Mouse (Mus musculus): ENCODE measurements around the gene B3galt1. TPM values are rescaled to one million over a fixed set of nuclear protein-coding genes. Genes with fewer than 3 reads are reported as not detected.

Gene B3galt1
- total RNA-seq, 2 experiments from 2014 or later: 101 to 105 TPM

- intact Hi-C loops (cut with DNase I): no loop called here
- DNase-seq (ENCODE audit: extremely low spot score in 1 of 2, low spot score in 2 of 2): no peak
Measured at GRCm38 (mm10) chr2:67658091-67658490, 92.4 kb downstream of the B3galt1 start.

DNA sequence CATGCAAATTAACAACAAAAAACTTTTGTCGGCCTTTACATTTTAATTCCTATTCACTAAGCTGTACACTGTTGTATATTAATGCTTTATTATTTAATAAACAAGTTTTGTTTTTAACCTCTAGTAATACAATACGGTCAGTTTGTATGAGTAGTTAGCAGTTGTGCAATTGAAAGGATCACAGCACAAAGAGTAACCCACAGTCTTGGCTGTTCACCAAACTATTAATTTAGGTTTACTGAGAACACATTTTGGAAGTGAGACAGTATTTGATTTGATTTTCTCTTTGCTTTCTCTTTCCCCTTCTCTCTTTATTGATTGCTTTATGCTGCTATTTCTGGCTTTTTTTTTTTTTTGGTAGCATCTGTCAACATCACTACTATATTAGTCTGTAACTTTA, 106.0 kb downstream of the B3galt1 start:
- intact Hi-C loops (cut with DNase I): loop anchor here (10.0 kb wide), 1 partner anchor 97 kb away; no protein-coding TSS in a partner anchor
- DNase-seq (ENCODE audit: extremely low spot score in 1 of 2, low spot score in 2 of 2): no peak

- no peak for DNase-seq (ENCODE audit: extremely low spot score in 1 of 2, low spot score in 2 of 2)
- intact Hi-C loops (cut with DNase I): loop anchor here (10.0 kb wide), 1 partner anchor 103 kb away; no protein-coding TSS in a partner anchor
Measured at GRCm38 (mm10) chr2:67677697-67678096, 112.0 kb downstream of the B3galt1 start.

DNA sequence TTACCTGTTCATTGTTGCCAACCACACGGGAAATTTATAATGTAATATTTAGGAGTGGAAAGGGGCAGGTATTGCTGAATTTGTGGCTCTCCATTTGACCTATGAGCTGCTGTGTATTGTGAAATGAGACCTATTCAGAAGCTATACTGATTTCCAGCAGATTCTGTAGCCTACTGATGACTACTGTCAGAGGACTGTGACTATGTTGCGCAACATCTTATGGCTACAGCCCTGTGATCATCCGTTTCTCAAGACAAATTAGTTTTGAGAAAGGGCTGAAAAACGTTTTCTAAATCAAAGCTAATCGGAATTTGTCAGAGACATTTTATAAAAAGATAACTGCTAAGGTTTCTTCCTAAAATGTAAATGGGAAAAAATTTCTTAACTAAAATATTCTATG, 158.6 kb downstream of the B3galt1 start:
- intact Hi-C loops (cut with DNase I): no loop called here
- DNase-seq (ENCODE audit: extremely low spot score in 1 of 2, low spot score in 2 of 2): no peak

DNA sequence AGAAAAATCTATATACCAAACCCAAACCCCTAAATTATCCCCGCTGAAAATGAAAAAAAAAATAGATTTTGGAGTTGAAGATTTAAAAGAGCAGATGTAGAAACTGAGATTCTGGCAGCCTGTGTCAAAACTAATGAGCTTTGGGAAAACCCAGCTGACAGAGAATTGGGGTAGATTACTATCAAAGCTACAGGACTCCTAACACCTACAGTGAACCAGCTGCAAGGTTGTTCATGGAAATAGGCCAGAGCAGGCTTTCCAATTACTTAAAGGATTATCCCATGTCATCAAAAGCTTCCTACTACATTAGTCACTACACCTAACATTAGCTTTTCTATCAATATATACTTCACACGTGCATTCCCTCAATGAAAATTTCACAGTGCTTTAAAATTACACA, 165.1 kb downstream of the B3galt1 start:
- DNase-seq (ENCODE audit: extremely low spot score in 1 of 2, low spot score in 2 of 2): no peak

GRCm38 (mm10) chr2:67751585-67751984, 185.9 kb downstream of the B3galt1 start:
- intact Hi-C loops (cut with DNase I): no loop called here
- DNase-seq (ENCODE audit: extremely low spot score in 1 of 2, low spot score in 2 of 2): no peak

More for the DNA sequence above, 165.1 kb downstream of the B3galt1 start:
- intact Hi-C loops (cut with DNase I): no loop called here

DNA sequence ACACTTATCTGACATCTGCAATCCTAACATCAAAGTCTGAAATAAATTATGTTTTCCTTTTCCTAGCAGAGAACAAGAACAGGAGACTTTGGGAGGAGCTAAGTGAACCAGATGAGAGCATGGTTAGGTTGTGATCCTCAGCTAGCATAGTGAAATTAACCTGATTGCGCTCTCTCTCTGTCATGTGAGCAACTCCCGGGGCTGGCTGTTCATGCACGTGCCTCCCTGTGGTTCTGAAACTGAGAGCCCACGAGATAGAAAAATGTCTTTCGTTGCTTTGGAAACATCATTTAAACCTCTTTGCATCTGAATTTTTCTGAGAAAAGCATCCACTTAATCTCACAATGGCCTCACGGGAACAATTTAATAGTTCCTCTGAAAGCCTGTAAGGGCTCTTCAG, 190.8 kb downstream of the B3galt1 start:
- intact Hi-C loops (cut with DNase I): no loop called here
- no peak for DNase-seq (ENCODE audit: extremely low spot score in 1 of 2, low spot score in 2 of 2)

DNA sequence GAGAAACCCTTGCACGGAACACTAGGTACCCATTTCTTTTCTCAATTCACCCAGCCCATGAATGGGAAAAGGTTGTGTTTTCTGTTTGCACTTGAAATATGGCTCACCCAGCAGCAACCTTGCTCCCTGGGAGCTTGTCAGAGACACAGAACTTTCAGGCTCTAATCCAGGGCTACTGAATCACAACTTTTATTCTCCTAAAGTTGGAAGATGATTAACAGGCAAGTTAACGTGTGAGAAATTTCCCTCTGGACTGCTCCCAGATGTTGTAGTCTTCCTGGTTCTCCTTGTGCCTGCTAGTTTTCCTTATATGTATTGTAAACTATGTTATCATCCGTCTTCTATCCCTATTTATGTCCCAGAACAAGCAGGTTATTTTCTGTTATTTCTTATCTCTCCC, 221.9 kb downstream of the B3galt1 start:
- intact Hi-C loops (cut with DNase I): no loop called here
- DNase-seq (ENCODE audit: extremely low spot score in 1 of 2, low spot score in 2 of 2): no peak

DNA sequence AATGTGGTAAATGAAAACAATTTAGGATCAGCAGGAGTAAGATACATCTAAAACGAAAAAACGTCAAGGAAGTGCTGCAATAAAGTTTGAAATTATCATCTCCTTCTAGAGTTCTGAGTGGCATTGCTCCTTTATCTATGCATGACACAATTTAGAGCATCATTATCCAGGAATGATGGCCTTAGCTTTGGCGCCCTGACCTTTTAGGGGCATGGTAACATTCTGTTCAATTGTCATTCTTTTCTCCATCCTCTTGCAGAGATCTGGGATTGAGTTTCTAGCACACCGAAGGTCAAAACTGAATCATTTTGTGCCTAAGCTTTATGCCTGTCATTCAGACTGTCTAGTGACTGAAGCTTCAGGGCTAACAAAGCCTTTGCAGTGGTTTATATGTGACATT, 231.9 kb downstream of the B3galt1 start:
- intact Hi-C loops (cut with DNase I): no loop called here
- no peak for DNase-seq (ENCODE audit: extremely low spot score in 1 of 2, low spot score in 2 of 2)

- intact Hi-C loops (cut with DNase I): no loop called here
- no peak for DNase-seq (ENCODE audit: extremely low spot score in 1 of 2, low spot score in 2 of 2)
Measured at GRCm38 (mm10) chr2:67799981-67800380, 234.3 kb downstream of the B3galt1 start.

DNA sequence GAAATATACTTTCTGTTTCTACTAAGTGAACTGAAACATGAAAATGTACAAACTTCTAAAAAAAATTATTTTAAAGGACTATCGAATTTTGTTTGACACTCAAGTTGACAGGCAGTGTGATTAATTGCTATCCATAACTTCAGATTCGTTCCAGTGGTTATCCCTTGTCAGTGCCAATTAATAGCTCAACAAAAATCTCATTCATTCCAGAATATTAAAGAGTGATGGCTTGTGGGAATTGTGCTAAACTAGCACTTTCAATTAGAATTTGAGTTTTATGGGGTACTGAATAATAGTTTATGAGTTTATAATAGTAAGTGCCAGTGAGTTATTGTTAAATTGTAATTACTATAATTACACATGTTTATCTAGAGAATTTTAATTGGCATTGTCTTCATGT, 250.5 kb downstream of the B3galt1 start:
- intact Hi-C loops (cut with DNase I): loop anchor here (10.0 kb wide), 1 partner anchor 251 kb away; the partner anchor contains the start of gene B3galt1

GRCm38 (mm10) chr2:67818014-67818413, 252.3 kb downstream of the B3galt1 start:
- intact Hi-C loops (cut with DNase I): loop anchor here (10.0 kb wide), 1 partner anchor 253 kb away; the partner anchor contains the start of gene B3galt1

More for the DNA sequence above, 250.5 kb downstream of the B3galt1 start:
- DNase-seq (ENCODE audit: extremely low spot score in 1 of 2, low spot score in 2 of 2): no peak

GRCm38 (mm10) chr2:67822360-67822759, 256.7 kb downstream of the B3galt1 start:
- intact Hi-C loops (cut with DNase I): no loop called here
- no peak for DNase-seq (ENCODE audit: extremely low spot score in 1 of 2, low spot score in 2 of 2)

More at GRCm38 (mm10) chr2:67818014-67818413, 252.3 kb downstream of the B3galt1 start:
- peak in 1 of 2 experiments; percentile 6 for DNase-seq (ENCODE audit: extremely low spot score in 1 of 2, low spot score in 2 of 2)

DNA sequence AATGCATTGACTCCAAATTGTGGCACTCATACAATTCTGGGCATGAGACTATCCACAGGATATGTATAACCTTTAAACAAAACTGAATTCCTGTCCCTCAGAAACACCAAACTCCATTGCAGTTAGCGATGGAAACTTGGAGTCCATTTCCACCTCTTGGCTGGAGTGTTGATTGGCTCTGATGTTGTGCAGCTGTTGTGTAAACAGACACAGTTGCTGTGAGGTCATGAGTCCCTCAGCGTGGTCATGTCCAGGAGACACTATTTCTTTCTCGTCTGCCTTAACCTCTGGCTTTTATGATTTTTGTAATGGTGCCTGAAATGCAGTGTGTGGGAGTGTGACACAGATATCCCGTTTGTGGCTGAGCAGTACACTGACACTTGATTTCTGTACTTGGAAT, 262.0 kb downstream of the B3galt1 start:
- no peak for DNase-seq (ENCODE audit: extremely low spot score in 1 of 2, low spot score in 2 of 2)
- intact Hi-C loops (cut with DNase I): no loop called here

DNA sequence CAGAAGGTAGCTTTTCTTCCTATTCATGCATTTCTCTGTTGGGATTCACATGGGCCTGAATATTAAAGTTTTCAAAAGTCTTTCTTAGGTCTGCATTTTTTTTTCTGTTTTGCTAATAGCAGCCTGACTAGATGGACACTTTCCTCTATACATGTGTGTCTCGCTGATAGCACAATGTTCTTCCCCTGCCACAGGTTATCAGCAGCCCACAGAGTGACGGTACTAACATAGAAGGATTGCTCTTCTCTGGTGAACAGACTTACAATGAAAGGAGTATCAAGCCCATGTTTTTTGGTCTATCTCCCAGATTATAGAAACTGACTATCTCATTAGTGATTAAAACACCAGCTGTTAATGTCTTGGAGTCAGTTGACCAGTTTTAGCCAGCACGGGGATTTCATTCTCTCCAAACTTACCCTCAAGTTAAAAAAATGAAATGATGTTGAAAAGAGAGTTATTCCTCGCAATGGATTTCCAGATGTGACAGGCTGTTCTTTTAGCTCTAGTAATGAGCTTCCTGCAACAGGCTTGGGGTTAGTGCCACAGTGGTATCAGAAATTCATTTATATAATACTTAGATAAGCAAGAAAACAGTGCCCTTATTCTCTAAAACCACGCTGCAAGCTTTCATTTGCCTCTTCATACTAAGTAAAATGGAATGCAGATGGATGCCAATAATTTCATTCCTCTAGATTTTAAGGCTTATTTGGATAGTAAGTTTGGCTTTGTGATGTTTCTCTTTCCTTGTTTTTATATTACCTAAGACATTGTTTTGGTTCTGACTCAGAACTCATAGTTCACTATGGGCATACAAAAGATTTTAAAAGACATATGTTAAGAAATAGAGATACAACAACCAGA, 263.6 kb downstream of the B3galt1 start:
- no peak for DNase-seq (ENCODE audit: extremely low spot score in 1 of 2, low spot score in 2 of 2)
- intact Hi-C loops (cut with DNase I): no loop called here

- intact Hi-C loops (cut with DNase I): no loop called here
- DNase-seq (ENCODE audit: extremely low spot score in 1 of 2, low spot score in 2 of 2): no peak
Measured at GRCm38 (mm10) chr2:67847806-67848205, 282.1 kb downstream of the B3galt1 start.

DNA sequence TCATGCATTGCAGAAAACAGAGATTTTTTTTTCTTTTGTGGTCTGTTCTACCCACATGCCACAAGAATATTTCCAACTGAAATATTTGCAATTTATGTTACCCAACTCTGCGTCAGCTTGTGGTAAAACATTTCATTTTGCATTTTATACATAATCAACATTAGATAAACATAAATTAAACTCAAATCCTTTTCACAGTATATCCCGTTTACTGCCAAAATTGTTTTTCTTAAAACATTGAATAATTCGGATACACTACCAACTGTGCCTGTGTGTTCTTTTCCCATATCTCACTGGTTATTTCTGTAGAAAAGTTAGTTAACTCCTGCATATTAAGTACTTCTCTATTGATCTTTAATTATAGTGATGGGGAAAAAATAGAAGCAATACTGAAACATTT, 285.1 kb downstream of the B3galt1 start:
- no peak for DNase-seq (ENCODE audit: extremely low spot score in 1 of 2, low spot score in 2 of 2)
- intact Hi-C loops (cut with DNase I): no loop called here

DNA sequence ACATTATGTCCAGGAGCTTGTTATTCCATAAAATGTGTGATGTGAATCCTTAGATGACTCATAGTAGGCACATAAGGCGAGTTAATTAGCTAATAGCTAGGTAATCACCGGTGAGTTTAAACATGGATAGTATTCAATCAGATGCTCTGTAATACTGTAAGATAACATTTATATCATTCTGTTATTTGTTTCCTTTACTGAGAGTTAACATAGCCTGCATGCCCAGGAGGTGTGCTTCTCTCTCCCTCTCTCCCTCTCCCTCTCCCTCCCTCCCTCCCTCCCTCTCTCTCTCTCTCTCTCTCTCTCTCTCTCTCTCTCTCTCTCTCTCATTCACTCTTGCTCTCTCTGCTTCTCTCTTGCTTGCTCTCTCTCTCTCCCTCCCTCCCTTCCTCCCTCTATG, 292.7 kb downstream of the B3galt1 start:
- intact Hi-C loops (cut with DNase I): no loop called here
- DNase-seq (ENCODE audit: extremely low spot score in 1 of 2, low spot score in 2 of 2): no peak

DNA sequence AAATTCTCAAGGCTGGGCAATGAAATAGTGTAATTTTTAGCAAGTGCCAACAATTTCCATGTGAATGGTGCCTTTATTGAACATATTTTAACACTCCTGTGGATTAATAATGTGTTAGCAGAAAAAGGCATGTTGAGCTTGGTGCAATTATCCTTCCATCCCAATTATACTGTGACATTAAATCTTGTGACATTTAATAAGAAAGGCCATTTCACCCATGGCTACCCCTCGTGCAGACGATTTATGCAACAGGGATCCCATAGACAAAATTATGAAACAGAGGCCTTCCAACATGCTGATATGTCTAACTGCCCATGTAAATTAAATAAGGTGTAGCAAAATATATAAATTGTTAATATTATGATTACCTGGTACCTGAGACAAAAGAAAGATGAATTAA, 293.3 kb downstream of the B3galt1 start:
- intact Hi-C loops (cut with DNase I): no loop called here
- no peak for DNase-seq (ENCODE audit: extremely low spot score in 1 of 2, low spot score in 2 of 2)

DNA sequence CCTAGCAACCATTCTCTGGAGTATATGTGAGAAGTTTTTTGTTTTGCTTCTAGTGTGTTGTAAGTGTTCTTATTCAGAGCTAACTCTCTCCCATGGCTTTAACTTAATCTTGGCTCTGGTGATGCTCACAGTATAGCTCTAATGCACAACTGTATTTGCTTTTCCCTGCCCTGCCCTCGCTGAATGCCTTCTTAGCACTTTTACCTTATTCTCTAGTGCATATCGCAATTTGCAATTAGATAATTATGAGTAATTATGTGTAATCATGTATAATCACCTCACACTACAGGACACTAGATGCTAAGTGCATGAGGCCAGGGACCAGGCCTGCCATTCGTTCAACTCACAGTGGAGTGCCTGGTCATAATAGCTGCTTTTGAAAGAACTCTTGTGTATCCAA, 307.7 kb downstream of the B3galt1 start:
- intact Hi-C loops (cut with DNase I): no loop called here
- DNase-seq (ENCODE audit: extremely low spot score in 1 of 2, low spot score in 2 of 2): no peak
